Mouse (Mus musculus) right cerebral cortex, postnatal 25 days (tissue): ENCODE data around the gene Rars.
"Not testable (repeated sequence)": the region's sequence is repeated elsewhere in the genome, so short reads cannot be mapped to it uniquely, and the experiment has no call there.

ENCODE experiments used
- DNase-seq: peaks from one replicate; pipeline ENCODE4 v3.0.0; 2022

The Rars gene

GRCm38 (mm10) chr11:35837156-35838126 lies 3.1 kb upstream of the Rars start:
- no peak for DNase-seq

GRCm38 (mm10) chr11:35833270-35833669 lies 1.0 kb downstream of the Rars start:
- no peak for DNase-seq

- no peak for DNase-seq
Measured at GRCm38 (mm10) chr11:35832139-35832538, 2.2 kb downstream of the Rars start.

GRCm38 (mm10) chr11:35827714-35828113 lies 6.6 kb downstream of the Rars start:
- no peak for DNase-seq

- DNase-seq = no peak
Measured at GRCm38 (mm10) chr11:35816316-35816715, 18.0 kb downstream of the Rars start.

- no peak for DNase-seq
Measured at GRCm38 (mm10) chr11:35811458-35811857, 22.8 kb downstream of the Rars start.

GRCm38 (mm10) chr11:35801332-35801731 lies 33.0 kb downstream of the Rars start:
- no peak for DNase-seq

GRCm38 (mm10) chr11:35798874-35799273 lies 35.4 kb downstream of the Rars start, which contains the start of gene Fbll1:
Gene Fbll1 (minus strand): TSS chr11:35798884.
- DNase-seq = no peak

GRCm38 (mm10) chr11:35798495-35798820 lies 35.8 kb downstream of the Rars start:
- DNase-seq = peak; percentile 83

- DNase-seq = peak; percentile 44
Measured at GRCm38 (mm10) chr11:35797751-35798494, 36.4 kb downstream of the Rars start.

- not testable (repeated sequence) for DNase-seq
Measured at GRCm38 (mm10) chr11:35792800-35793199, 41.5 kb downstream of the Rars start.

- no peak for DNase-seq
Measured at GRCm38 (mm10) chr11:35788443-35788842, 45.9 kb downstream of the Rars start.

GRCm38 (mm10) chr11:35784537-35784936 lies 49.8 kb downstream of the Rars start:
- DNase-seq = no peak

GRCm38 (mm10) chr11:35784002-35784401 lies 50.3 kb downstream of the Rars start:
- no peak for DNase-seq

- DNase-seq = no peak
Measured at GRCm38 (mm10) chr11:35783038-35783437, 51.3 kb downstream of the Rars start.

GRCm38 (mm10) chr11:35782444-35782843 lies 51.9 kb downstream of the Rars start:
- DNase-seq = no peak

GRCm38 (mm10) chr11:35780336-35780735 lies 54.0 kb downstream of the Rars start:
- no peak for DNase-seq

- no peak for DNase-seq
Measured at GRCm38 (mm10) chr11:35776452-35776851, 57.9 kb downstream of the Rars start.

GRCm38 (mm10) chr11:35775606-35776005 lies 58.7 kb downstream of the Rars start:
- DNase-seq = no peak

- no peak for DNase-seq
Measured at GRCm38 (mm10) chr11:35770741-35771504, 63.4 kb downstream of the Rars start.

GRCm38 (mm10) chr11:35769746-35770437 lies 64.4 kb downstream of the Rars start:
- DNase-seq = peak; percentile 81

GRCm38 (mm10) chr11:35769188-35769745 lies 65.0 kb downstream of the Rars start, which contains the start of gene Pank3:
Gene Pank3 (plus strand): TSS chr11:35769484.
- DNase-seq = peak; percentile 97
